Mouse (Mus musculus) neural tube, embryonic 10.5 days (tissue): ENCODE measurements at regions not wholly inside any gene's neighbourhood (a gene's known extent, or its start where the extent isn't known, plus 50 kb on each side); places are given as distances from the start of the nearest gene placed in this dataset.

Source experiments
- DNase-seq: peaks from one replicate; pipeline ENCODE4 v3.0.0-alpha.2; 2017; ENCODE audit warnings: low spot score; ENCODE audit errors: extremely low spot score

DNA sequence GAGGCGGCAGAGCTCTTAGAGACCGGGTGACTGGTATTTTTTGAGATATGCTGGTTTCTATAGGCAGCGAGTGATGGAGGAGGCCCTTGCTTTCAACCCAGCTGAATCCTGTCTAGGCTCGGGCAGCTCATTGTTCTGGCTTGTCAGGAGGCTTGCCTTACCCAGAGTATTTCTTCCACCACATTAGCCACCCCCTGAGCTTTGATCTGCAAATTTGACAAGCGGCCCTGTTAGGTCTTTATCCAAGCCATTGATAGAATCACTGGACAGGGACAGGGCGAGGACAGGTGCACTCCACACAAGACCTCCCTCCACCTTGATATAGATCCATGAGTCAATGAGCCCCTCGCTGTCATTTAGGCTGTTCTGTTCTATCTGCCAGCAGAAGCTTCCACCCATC lies 343.0 kb upstream of the Fam19a5 start:
- no peak for DNase-seq

DNA sequence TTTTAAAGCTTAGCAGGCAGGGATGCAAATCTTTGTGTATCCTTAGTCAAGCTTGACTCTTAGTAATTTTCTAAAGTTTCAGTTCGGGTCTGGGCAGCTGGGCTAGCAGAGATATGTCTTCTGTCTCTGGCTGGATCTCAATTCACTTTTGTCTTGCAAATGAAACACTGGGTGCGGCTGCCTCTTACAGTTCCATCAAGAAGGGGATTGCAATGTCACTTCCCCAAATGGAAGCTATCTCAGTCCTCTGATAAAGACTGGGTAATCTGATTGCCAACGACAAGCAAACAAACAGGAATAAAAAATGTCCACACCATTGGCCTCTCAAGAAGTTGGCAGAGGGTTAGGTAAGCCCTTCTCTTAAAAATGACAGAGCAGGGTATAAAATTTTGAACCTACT lies 314.1 kb upstream of the Fam19a5 start:
- DNase-seq = no peak

DNA sequence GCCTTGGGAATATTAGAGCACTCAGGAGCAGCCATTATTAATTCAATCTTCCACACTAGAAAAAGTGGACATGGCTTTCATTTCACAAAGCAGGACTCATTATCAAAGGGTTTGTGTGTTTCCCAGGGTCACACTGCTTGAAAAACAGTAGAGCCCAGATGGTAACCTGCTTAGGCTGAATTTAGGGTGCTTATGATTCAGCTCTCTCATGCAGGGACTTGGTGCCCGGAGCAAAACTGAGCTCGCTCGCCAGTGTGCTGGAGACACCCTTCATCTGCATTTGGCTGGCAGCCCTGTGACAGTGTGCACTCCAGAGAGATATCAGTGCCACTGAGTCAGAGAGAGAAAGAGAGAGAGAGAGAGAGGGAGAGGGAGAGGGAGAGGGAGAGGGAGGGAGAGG lies 308.0 kb upstream of the Fam19a5 start:
- DNase-seq = no peak

DNA sequence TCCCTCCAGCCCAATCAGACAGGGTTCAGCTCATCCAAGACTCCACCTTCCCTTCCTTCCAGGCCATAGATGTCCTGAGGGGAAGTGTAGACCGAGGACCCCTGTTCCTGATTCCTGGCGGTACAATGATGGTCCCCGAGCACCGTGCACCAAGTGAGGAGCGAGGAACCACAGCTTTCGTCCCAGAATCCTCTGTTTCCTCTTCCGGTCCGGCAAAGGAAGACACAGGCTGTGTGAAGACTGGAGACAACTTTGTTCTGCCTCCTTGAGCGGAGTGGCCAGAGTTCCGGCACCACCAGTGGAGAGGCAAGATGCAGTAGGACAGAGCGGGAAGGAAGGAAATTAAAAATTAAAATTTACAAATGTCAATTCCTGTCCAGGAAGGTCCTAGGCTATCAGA lies 305.0 kb upstream of the Fam19a5 start:
- DNase-seq = no peak

DNA sequence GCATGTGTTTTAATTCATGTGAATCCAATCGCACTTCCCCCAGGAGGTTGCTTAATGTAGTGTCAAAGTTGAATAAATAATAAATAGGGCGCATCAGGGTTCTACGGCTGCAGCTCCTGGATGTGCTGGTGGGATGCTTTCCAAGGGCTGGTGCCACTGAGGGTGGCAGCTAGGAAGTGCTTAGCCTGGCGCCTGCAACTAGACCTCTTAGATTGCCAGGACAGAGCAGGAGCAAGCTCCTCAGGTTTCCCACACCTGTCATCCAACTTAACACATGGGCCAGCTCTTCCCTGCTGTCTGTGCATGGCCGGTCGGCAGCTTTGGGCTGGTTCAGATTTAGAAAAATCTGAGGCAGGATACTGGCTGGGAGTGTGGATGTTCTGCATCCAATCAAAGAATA lies 282.6 kb upstream of the Fam19a5 start:
- DNase-seq = no peak

DNA sequence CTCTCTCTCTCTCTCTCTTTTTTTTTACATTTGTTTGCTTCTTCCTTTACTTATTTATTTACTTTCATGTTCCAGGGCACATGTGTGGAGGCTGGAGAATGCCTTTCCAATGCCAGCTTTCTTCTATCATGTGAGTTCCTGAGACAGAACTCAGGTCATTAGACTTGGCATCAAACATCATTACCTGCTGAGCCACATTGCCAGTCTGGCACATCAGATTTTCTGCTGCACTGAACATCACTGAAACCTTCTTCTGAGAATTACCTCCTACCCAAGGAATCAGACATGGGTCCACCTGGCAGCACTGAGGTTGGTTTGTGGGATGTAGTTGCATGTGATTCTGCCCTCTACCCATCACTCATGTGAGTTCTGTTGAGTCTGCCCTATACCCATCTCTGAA lies 279.2 kb upstream of the Fam19a5 start:
- DNase-seq = no peak

DNA sequence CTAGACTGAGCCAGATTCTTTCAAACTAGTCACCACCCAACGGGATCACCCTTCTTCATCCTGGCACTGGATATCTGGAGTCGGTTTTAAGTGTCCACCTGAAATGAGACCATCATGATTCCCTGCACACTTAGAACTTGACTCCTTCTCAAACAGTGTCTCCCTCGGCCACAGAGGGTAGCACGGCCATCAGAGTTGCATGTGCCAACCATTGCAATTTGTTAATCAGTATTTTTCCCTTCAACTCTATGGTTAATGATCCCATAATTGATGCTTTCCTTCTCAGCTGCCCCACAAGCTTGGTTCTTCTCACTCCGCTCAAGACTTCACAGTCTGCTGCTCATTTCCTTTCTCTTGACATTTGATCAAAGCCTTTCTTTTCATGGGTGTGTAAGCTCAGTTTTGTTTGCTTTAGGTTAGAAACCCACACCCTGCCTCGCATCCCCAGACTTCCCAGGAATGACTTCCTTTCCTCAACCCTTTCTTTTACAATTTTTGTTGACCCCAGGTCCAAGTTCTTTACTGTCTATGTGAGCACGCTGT lies 253.0 kb upstream of the Fam19a5 start:
- no peak for DNase-seq

DNA sequence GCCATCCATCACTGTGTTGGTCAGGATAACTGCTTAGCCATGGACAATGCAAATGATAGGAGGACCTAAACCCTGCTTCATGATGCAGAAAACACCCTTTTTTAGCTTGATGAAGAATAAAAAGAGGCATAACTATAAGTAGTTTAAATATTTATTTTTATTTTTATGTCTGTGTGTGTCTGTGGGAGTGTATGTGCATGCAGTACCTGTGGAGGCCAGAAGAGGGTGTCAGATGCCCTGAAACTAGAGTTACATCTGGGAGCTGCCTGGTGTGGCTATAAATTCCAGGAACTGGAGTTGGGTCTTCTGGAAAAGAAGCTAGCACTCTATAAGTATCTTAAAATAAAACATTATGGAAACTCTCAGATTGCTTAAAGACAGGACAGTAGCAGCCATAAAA lies 224.2 kb upstream of the Fam19a5 start:
- DNase-seq = no peak

DNA sequence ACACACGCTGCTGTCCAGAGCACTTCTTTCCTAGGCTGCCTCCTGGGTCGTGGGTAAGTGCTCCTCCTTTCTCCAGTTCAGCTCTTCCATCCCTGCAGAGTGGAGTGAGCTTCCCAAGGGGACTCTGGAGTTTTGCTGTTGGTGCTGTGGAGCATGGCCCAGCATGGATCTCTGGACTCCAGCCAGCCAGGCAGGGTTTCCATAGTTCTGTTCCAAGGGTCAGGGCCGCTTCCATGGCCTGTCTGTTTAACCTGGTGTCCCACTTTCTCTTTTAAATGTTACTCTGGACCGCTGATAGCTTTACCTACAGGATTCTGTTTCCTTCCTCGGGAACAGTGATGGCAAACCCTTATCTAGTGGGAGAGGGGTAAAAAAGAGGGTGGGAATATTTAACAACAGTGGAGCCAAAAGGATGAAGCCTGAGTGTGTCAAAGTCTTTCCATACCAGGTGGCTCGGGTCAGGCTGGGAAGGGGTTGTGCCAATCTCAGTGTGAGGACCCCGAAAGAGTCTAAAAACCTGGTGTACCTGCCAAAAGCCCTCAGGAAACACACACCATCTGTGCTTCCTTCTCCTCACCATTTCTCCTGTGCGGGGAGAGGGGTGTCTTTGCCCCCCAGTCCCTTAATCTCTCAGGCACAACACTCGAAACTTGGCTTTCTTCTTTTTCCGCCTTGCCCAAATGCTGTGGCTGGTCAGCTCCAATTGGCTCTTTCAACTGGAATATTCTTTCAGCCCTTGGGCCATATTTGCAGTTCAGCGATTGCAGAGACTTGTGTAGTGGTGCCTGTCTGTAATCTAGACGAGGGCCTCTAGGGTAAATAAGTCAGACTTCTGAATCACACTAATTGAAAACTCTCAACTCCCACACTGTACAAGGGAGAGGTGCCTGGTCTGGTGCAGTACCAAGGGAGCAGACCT lies 222.8 kb upstream of the Fam19a5 start:
- DNase-seq = no peak

DNA sequence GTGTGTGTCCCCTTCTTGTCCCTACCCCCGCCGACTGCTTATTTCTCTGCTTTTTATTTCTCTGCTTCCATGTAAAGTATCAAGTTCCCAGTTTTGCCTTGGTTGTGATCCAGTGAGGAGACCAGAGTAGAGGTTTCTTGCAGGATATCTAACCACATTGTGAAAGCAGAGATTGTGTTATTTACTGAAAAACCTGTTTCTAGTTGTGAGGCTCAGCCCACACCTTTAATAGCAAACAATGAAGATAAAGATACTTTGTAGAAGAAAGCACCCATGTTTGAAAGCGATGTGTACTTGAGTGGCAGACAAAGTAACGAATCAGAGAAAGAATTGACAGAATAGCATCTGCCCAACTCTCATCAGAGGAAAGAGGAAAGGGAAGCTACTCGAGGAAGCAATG lies 218.7 kb upstream of the Fam19a5 start:
- no peak for DNase-seq

DNA sequence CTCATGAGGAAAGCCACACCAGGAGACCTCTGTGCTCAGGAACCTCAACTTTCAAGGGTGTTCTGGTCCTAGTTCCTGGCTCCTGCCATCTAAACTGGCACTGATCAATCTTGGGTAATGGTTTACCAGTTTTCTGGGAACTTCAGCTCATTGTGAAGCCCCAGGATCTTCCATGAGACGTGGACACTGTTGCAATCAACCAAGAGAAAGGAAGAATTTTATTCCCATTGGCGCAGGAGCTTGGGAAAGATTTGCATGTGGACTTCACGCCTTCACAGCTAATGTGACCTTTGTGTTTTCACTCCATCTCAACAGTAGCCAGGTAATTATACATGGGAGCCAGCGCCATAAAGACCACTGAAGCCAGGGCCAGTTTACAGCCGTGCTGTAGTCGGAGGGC lies 217.8 kb upstream of the Fam19a5 start:
- no peak for DNase-seq

DNA sequence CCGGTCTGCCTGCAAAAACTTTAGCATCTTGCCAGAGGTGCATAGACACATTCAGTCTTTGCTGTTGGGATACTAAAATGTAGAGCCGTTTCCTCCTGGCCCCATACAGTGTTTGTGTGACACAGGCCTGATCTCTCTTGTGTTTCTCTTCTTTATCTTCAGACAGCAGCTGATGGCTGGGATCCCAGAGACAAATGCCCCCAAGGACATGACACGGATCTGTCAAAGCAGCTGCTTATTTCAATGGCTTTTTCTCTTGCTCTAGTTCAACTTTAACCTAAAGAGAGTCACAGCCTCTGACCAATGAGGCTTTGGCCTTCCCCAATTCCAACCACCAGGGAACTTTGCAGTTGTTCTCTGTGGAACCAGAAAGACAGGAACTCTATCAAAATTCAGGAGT lies 211.7 kb upstream of the Fam19a5 start:
- DNase-seq = no peak

DNA sequence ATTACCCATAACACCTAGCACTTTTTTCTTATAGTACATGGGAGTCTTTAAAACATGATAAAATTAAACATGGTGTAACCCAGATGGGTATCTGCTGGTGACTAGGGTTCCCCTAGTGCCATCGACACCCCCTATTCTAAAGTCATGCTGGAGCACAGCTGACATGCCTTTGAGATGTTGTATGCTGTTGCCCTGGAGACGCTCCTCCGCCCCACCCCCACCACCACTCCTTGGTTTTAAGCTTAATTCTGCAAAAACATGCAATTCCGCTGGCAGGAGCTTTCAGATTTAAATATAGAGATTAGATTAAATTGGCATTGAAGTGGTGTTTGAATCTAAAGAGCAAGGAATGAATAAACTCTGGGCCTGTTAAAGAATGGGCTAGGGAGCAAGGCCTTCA lies 210.6 kb upstream of the Fam19a5 start:
- no peak for DNase-seq

DNA sequence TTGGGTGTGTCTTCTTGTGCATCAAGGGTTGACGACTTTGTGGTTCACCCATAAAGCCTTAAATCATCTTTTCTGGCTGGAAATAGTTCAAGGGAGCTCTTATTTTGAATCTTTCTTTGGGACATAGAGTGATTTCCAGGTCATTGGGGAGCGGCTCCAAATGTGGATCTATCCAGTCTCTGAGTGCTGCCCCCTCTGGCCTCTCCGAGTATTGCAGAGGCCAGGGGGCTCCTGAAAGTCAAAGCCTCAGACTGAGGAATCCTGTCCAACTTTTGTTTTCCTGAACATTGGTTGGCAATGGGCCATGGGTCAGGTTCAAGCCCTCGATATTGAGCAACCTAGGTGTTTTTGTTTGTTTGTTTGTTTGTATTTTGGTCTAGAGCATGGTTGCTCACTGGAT lies 209.7 kb upstream of the Fam19a5 start:
- DNase-seq = peak; percentile 22

DNA sequence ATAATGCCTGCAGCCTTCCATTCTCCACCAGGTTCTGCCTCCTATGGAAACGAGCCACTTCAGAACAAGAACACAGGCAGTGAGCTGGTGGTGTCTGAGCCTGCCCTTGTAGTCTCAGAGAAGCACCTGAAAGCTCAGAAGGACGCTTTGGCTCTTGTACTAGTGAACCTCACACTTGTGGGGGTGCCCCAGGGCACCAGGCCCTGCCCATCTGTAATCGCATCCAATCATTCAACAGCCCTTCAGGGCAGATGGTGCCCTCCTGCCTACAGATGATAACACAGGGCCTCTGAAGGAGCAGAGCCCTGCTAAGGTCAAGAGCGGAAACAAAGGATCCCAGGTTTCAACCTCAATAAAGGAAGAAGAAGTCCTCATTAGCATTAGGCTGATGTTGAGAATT lies 208.8 kb upstream of the Fam19a5 start:
- no peak for DNase-seq

DNA sequence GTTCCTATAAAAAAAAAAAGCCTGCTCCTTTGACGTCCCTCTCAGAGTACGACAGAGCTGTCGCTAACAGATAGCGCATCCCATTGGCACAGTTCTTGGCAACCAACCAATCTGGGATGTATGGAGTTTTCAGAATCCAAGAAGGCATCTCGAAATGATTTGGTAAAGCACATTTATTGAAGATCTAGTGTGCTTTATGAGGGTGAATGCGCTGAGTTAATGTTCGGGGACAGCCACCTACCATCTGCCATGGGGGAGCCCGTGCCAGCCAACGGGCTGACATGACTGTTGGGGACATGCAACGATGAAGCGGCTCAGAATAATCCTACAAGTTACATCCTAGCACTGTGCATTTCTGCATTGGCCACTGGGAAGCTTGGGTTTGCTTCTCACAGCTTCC lies 208.4 kb upstream of the Fam19a5 start:
- no peak for DNase-seq

DNA sequence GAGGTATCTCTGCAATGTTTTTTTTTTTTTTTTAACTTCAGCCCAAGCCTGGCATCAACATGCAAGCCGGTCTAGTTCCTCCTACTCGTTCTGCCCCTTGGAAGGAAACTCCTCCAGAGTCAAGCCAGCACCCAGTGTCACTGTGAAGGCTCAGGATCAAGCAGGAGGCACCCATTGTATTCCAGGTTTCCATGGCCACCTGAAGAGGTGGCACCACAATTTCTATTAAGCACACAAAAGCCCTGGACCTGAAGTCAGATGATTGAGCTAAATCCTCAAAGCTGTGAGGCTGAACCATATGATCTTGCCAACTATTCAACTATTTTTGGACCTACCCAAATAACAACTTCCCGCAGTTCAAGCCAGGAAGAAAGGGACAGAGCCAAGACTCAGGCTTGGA lies 204.2 kb upstream of the Fam19a5 start:
- DNase-seq = no peak

DNA sequence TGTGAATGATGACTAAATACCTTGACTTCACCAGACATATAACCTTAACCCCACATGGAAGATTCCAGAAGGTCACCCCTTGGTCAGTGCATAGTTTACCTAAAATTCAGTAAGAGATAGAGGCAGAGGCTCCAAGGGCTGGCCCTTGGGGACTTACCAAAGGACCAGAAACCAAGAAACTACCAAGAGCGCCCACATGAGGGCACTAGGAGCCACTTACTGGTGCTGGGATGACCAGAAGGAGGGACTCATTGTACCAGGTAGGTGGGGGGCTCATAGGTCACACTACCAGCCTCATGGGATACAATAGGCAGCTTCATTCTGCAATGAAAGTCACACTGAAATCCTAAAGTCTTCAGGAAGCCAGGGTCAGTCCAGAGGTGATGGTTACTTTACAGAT lies 201.4 kb upstream of the Fam19a5 start:
- DNase-seq = no peak

DNA sequence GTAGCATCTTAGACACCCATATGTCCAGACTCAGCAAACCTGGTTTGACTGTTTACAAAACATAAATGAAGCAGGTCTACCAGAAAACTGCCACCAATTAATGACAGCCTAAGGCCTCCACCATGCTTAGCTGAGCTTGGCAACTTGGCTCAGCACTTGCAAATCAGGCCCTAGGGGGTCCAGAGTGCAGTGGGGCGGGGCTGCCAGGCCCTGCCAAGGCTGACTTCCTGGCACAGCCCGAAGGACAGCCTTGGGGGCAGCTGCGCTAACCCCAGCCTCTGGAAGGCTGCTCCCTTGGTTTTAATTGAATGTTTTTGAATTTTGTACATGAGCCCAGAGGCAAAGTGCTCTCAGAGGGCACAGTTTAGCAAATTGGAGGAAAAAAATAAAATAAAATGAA lies 198.3 kb upstream of the Fam19a5 start:
- DNase-seq = no peak

DNA sequence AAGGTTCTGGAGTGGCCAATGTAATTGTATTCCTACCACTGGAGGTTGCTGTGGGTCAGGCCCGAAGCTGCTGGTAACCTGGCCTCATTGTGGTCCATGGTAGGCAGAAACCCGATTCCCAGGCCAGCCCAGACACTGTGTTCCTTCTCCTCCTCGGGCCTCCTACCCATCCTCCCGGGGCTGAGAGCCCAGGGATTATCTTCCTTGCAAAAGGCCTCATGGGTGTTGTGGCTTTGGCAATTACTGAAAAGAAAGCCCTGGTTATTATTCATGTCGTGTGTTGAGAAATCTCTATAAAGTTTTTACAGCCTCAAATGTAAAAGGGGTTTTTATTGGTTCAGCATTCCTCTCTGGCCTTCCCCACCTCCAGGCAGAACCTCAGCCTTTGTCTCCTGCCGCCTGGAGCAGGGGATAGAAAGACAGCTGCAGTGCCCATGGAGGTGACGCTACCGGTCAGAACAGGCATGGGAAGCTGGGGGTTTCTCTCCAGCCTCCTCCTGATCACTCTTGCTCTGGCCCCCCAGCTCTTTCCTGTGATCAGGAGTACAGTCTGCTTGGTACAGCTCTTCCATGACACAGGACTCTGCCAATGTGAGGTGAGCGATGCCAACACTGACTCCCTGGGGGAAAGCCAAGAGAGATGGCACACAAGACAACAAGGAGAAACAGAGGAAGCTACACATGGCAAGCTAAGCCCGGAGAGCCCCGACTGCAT lies 194.4 kb upstream of the Fam19a5 start:
- DNase-seq = no peak

DNA sequence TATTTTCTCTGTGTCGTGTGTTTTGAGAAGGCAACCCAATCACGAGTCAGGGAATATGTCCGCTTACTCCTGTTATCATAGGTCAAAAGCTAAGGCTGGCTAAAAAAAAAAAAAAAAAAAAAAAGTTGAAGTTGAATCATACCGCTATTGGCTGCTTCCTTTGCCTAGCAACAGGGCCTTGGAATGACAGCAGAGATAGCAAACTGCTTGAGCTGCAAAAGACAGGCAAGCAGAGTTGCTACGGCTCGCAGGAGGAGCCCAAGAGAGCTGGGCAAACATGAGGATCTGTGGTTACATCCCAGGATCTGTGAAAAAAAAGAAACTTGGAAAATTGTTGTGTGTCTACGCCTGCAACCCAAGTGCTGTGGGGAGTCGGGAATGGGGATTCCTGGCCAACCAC lies 191.3 kb upstream of the Fam19a5 start:
- no peak for DNase-seq

DNA sequence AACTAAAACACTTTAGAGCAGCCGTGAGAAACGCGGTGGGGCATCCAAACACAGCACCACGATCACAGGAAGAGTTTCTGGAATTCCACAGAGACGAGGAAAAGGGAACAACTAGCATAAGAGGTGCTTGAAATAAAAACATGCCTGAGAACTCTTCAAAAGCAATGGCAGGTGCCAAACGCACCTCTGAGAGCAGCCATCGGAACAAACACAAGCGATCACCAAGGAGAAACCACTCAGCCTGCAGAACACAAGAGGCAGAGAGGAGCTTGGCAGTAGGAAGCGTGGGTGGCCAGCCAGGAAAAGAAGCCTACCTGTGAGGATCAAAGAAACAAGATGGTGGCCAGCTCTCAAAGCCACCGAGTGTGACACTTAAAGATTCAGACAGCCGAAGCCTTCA lies 190.2 kb upstream of the Fam19a5 start:
- DNase-seq = no peak

DNA sequence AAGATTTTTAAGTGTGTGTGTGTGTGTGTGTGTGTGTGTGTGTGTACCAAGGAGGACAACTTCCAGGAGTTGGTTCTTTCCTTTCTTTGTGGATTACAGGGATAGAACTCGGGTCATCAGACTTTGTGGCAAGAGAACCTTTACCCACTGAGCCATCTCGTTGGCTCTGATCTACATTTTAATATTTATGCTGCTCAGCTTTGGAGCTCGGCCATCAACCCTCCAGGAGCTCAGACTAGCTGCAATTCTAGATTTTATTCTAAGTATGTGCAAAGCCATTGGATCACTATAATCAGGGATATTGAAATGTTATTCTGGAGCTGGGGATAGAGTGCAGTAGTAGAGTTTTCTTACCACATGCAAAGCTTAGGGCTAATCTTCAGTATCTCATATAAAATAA lies 183.6 kb upstream of the Fam19a5 start:
- DNase-seq = no peak
